Mouse (Mus musculus) small intestine, adult 2 months (tissue): ENCODE results near the gene Tmem79.

Experiments
- CTCF ChIP-seq: fragments of 200-500 bp; IDR thresholded peaks from 2 replicates; pipeline ENCODE4 v1.5.1; 2012; ENCODE audit warnings: low read depth, mild to moderate bottlenecking, control low read depth, inconsistent platforms, low read length, moderate library complexity, mixed read lengths; ENCODE audit not compliant: insufficient replicate concordance, insufficient read length; ENCODE audit errors: extremely low read depth
- POLR2A ChIP-seq: fragments of 200-500 bp; IDR thresholded peaks from 2 replicates; pipeline ENCODE4 v1.6.1; 2012; ENCODE audit warnings: low read depth, mild to moderate bottlenecking, control low read depth, inconsistent platforms, low read length, moderate library complexity

DNA sequence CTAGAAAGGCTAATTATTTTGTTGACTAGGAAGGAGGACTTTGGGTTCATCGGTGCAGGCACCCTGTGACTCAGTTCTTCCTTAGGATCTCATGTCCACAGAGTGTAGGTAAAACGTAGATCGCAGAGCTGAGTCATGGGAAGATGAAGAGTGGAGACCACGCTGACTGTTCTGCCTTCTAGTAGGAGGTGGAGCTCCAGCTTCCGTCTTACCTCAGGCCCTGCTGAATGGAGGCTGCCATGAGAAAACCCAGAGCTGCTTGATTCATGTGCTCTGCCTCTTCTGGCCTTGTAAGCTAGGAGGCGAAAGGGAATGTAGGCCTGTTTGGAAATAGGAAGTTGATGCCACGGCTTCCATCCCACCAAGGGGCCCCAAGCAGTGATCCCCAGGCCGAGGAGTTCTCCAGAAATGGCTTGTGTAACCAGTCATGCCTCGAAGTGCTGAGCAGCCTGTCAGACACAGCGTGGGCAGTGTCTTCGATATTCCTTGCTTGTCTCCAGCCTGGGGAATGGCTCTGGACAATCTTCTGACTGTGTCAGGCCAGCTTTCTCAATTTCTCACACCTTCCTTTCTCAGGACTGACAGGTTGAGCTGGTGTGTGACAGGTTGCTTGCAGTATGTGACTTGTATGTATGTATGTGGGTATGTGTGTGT is 1.5 kb upstream of the Tmem79 start:
- TF ChIP-seq POLR2A (no peak), CTCF (no peak)
